Mouse (Mus musculus): Measurements from ENCODE around the gene Gm21887. TPM values are rescaled to one million over a fixed set of nuclear protein-coding genes. Genes with fewer than 3 reads are reported as not detected.
"Not testable (repeated sequence)": the region's sequence is repeated elsewhere in the genome, so short reads cannot be mapped to it uniquely, and the experiment has no call there.

The Gm21887 gene
- polyA plus RNA-seq, 1 experiment from 2014 or later = 294 TPM

DNA sequence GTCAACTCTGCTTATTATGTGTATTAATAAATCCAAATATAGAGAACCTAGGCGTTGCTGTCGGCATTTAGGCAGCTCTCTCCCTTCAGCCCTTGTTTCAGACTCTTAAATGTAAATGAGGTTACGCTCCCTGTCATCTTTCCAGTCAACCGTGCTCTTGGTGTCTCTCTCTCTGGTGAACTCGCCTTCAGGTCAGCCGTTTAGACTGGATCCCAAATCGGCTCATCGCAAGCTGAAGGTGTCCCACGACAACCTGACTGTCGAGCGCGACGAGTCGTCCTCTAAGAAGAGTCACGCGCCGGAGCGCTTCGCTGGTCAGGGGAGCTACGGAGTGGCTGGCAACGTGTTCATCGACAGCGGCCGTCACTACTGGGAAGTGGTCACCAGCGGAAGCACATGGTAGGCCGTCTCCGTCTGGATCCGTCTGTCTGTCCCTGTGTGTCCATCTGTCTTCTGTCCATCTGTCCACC is 22.1 kb upstream of the Gm21887 start:
- Histone ChIP-seq H3K36me3 (ENCODE audit: control insufficient read depth, insufficient read depth, low read length) (peaks cover 51% of the 10 kb centered on the region), H3K9me3 (ENCODE audit: control insufficient read depth, low read depth, low read length) (peaks cover 58% of the 10 kb centered on the region)
- H3K4me2 ChIP-seq (replicated peaks; ENCODE audit: low read depth, low read length); H3K27ac ChIP-seq (ENCODE audit: low read length); ATAC-seq (ENCODE audit: insufficient number of reproducible peaks, insufficient read depth, low FRiP score, low read depth); H3K4me1 ChIP-seq (ENCODE audit: control insufficient read depth, insufficient read depth, low read length); H3K9ac ChIP-seq (replicated peaks; ENCODE audit: low read depth, low read length); H3K27me3 ChIP-seq (ENCODE audit: control insufficient read depth, insufficient read depth, low read length); H3K4me3 ChIP-seq (ENCODE audit: low read depth, low read length): not testable (repeated sequence)
- WGBS = 85% methylated on average over 28 of the region's 28 CpGs

DNA sequence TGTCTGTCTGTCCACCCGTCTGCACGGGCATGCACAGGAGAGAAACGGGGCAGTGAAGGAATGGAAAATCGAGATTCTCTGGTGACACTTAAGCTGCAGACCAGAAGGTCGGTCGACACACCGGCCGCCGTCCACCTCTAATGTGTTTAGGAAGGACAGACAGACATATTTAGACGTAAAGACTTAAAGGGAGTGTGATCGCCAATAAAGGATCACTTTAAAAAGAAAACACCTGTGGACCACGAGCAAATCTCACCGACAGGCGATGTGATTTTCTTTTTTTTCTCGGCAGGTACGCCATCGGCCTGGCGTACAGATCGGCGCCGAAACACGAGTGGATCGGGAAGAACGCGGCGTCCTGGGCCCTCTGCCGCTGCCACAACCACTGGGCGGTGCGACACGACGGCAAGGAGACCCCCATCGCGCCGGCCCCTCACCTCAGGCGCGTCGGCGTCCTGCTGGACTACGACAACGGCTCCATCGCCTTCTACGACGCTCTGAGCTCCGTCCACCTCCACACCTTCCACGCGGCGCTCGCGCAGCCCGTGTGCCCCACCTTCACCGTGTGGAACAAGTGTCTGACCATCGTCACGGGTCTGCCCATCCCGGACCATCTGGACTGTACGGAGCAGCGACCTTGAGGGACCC is 20.8 kb upstream of the Gm21887 start:
- peaks cover 48% of the 10 kb centered on the region for H3K36me3 ChIP-seq (ENCODE audit: control insufficient read depth, insufficient read depth, low read length)
- H3K27ac ChIP-seq (ENCODE audit: low read length); H3K9ac ChIP-seq (replicated peaks; ENCODE audit: low read depth, low read length); H3K4me2 ChIP-seq (replicated peaks; ENCODE audit: low read depth, low read length); H3K27me3 ChIP-seq (ENCODE audit: control insufficient read depth, insufficient read depth, low read length); H3K4me1 ChIP-seq (ENCODE audit: control insufficient read depth, insufficient read depth, low read length); H3K4me3 ChIP-seq (ENCODE audit: low read depth, low read length): not testable (repeated sequence)
- 0 out of 2 replicates have a peak, but pooled peaks have one; percentile 1 for ATAC-seq (ENCODE audit: insufficient number of reproducible peaks, insufficient read depth, low FRiP score, low read depth)
- peaks cover 62% of the 10 kb centered on the region for H3K9me3 ChIP-seq (ENCODE audit: control insufficient read depth, low read depth, low read length)
- 89% methylated on average over 56 of the region's 56 CpGs for WGBS

DNA sequence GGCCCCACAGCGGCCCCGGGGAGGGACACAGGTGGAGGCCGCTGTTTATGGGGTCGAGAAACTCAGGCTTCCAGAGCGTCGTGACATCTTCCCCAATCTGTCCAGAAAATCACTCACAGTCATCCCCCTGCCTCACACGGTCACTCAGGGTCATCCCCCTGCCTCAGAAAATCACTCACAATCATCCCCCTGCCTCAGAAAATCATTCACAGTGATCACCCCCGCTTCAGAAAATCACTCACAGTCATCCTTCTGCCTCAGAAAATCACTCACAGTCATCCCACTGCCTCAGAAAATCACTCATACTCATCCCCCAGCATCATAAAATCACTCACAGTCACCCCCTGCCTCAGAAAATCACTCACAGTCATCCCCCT is 20.3 kb upstream of the Gm21887 start:
- H3K4me3 ChIP-seq (ENCODE audit: low read depth, low read length); H3K9ac ChIP-seq (replicated peaks; ENCODE audit: low read depth, low read length); H3K27ac ChIP-seq (ENCODE audit: low read length); H3K4me2 ChIP-seq (replicated peaks; ENCODE audit: low read depth, low read length); H3K4me1 ChIP-seq (ENCODE audit: control insufficient read depth, insufficient read depth, low read length); H3K27me3 ChIP-seq (ENCODE audit: control insufficient read depth, insufficient read depth, low read length): not testable (repeated sequence)
- Histone ChIP-seq H3K9me3 (ENCODE audit: control insufficient read depth, low read depth, low read length) (peaks cover 62% of the 10 kb centered on the region), H3K36me3 (ENCODE audit: control insufficient read depth, insufficient read depth, low read length) (peaks cover 46% of the 10 kb centered on the region)
- 0 out of 2 replicates have a peak, but pooled peaks have one; percentile 0 for ATAC-seq (ENCODE audit: insufficient number of reproducible peaks, insufficient read depth, low FRiP score, low read depth)
- WGBS = 83% methylated on average over 8 of the region's 8 CpGs

DNA sequence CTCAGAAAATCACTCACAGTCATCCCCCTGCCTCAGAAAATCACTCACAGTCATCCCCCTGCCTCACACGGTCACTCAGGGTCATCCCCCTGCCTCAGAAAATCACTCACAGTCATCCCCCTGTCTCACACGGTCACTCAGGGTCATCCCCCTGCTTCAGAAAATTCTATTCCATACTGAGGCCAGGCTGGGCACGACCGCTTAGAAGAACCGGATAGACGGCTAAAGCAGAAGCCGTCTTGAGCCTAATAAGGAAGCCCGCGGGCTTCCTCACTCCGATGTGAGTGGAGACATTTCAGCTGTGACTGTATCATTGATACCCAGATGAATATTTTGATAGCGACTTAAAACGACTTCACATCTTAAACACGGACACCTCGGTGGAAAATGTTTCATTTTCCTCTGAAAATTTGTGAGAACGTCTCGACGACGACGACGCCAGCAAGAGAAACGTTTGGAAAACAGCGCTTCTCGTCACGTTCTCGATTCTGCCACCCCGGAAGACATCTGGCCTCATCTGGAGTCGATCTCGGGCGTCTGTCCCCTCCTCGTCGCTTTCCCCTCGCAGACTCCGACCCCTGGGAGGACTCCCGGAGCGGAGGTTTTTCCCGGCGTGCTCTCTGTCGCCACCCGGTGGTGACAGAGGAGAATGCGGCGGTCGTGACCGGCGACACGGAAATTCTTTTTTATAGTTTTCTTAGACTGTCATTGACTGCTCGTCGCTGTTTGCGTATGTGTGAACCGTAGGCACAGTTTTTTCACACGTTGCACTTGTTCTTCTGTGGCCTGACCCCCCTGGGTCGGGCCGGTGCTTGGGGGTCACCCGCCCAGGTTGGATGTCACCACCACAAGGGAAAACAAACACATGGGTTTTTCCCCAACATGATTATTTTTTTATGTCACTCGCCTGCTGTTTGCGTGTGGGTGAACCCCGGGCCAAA is 19.5 kb upstream of the Gm21887 start:
- H3K9me3 ChIP-seq (ENCODE audit: control insufficient read depth, low read depth, low read length) = peaks cover 66% of the 10 kb centered on the region
- not testable (repeated sequence) for H3K4me1 ChIP-seq (ENCODE audit: control insufficient read depth, insufficient read depth, low read length); H3K4me3 ChIP-seq (ENCODE audit: low read depth, low read length); H3K27me3 ChIP-seq (ENCODE audit: control insufficient read depth, insufficient read depth, low read length); H3K4me2 ChIP-seq (replicated peaks; ENCODE audit: low read depth, low read length); ATAC-seq (ENCODE audit: insufficient number of reproducible peaks, insufficient read depth, low FRiP score, low read depth); H3K27ac ChIP-seq (ENCODE audit: low read length); H3K9ac ChIP-seq (replicated peaks; ENCODE audit: low read depth, low read length)
- WGBS = 65% methylated on average over 56 of the region's 56 CpGs
- H3K36me3 ChIP-seq (ENCODE audit: control insufficient read depth, insufficient read depth, low read length) = peaks cover 39% of the 10 kb centered on the region

DNA sequence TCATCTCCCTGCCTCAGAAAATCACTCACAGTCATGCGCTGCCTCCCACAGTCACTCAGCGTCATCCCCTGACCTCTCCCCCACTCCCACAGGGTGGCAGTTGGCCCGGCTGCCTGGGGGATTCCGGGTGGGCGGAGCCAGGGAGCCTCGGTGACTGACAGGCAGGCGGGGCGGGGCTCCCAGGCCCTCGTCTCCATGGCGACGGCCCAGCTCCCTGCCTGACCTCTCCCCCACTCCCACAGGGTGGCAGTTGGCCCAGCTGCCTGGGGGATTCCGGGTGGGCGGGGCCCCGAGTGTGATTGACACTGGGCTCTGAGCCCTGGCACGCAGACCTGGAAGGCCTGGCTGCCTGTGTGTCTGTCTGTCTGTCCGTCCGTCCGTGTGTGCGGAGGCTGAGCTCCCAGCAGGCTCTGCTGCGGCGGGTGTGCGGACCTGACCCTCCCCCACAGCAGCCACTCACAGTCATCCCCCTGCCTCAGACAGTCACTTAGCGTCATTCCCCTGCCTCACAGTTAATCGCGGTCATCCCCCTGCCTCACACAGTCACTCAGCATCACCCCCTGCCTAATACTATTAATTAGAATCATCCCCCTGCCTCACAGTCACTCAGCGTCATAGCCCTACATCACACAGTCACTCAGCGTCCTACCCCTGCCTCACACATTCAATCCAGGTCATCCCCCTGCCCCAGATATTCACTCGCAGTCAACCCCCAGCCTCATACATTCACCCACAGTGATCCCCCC is 18.2 kb upstream of the Gm21887 start:
- Histone ChIP-seq H3K9me3 (ENCODE audit: control insufficient read depth, low read depth, low read length) (peaks cover 69% of the 10 kb centered on the region), H3K36me3 (ENCODE audit: control insufficient read depth, insufficient read depth, low read length) (peaks cover 30% of the 10 kb centered on the region)
- ATAC-seq (ENCODE audit: insufficient number of reproducible peaks, insufficient read depth, low FRiP score, low read depth) = peak; percentile 33; the same call in 1 of the 2 replicates
- not testable (repeated sequence) for H3K4me2 ChIP-seq (replicated peaks; ENCODE audit: low read depth, low read length); H3K4me1 ChIP-seq (ENCODE audit: control insufficient read depth, insufficient read depth, low read length); H3K4me3 ChIP-seq (ENCODE audit: low read depth, low read length); H3K9ac ChIP-seq (replicated peaks; ENCODE audit: low read depth, low read length); H3K27ac ChIP-seq (ENCODE audit: low read length); H3K27me3 ChIP-seq (ENCODE audit: control insufficient read depth, insufficient read depth, low read length)
- WGBS = 40% methylated on average over 28 of the region's 28 CpGs

DNA sequence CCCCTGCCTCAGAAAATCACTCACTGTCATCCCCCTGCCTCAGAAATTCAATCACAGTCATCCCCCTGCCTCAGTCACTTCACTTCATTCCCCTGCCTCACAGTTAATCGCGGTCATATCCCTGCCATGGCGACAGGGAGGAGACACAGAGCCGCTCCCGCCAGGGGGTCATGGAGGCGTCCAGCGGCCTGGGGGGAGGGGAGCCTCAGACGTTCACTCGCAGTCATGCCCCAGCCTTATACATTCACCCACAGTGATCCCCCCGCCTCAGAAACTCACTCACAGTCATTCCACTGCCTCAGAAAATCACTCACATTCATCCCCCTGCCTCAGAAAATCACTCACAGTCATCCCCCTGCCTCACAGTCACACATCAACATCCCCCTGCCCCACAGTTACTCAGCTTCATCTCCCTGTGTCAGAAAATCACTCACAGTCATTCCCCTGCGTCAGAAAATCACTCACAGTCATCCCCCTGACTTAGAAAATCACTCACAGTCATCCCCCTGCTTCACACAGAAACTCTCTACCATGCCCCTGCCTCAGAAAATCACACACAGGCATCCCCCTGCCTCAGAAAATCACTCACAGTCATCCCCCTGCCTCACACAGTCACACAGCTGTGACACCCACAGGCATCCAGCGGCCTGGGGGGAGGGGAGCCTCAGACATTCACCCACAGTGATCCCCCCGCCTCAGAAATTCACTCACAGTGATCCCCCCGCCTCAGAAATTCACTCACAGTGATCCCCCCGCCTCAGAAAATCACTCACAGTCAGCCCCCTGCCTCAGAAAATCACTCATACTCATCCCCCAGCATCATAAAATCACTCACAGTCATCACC is 17.2 kb upstream of the Gm21887 start:
- H3K27me3 ChIP-seq (ENCODE audit: control insufficient read depth, insufficient read depth, low read length); H3K9ac ChIP-seq (replicated peaks; ENCODE audit: low read depth, low read length); ATAC-seq (ENCODE audit: insufficient number of reproducible peaks, insufficient read depth, low FRiP score, low read depth); H3K4me2 ChIP-seq (replicated peaks; ENCODE audit: low read depth, low read length); H3K4me1 ChIP-seq (ENCODE audit: control insufficient read depth, insufficient read depth, low read length); H3K27ac ChIP-seq (ENCODE audit: low read length); H3K4me3 ChIP-seq (ENCODE audit: low read depth, low read length): not testable (repeated sequence)
- H3K36me3 ChIP-seq (ENCODE audit: control insufficient read depth, insufficient read depth, low read length) = peaks cover 23% of the 10 kb centered on the region
- WGBS = 50% methylated on average over 15 of the region's 15 CpGs
- peaks cover 63% of the 10 kb centered on the region for H3K9me3 ChIP-seq (ENCODE audit: control insufficient read depth, low read depth, low read length)

DNA sequence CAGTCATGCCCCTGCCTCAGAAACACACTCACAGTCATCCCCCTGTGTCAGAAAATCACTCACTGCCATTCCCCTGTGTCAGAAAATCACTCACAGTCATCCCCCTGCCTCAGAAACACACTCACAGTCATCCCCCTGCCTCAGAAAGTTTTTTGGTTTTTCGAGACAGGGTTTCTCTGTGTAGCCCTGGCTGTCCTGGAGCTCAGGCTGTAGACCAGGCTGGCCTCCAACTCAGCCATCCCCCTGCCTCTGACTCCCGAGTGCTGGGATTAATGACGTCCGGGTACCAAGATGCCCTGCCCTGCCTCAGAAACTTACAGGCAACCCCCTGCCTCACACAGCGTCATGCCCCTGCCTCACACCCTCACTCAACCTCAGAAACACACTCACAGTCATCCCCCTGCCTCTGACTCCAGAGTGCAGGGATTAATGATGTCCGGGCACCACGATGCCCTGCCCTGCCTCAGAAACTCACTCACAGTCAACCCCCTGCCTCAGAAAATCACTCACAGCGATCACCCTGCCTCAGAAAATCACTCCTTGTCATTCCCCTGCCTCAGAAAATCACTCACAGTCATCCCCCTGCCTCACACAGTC is 16.4 kb upstream of the Gm21887 start:
- not testable (repeated sequence) for H3K4me2 ChIP-seq (replicated peaks; ENCODE audit: low read depth, low read length); ATAC-seq (ENCODE audit: insufficient number of reproducible peaks, insufficient read depth, low FRiP score, low read depth); H3K27ac ChIP-seq (ENCODE audit: low read length); H3K9ac ChIP-seq (replicated peaks; ENCODE audit: low read depth, low read length); H3K27me3 ChIP-seq (ENCODE audit: control insufficient read depth, insufficient read depth, low read length); H3K4me1 ChIP-seq (ENCODE audit: control insufficient read depth, insufficient read depth, low read length); H3K4me3 ChIP-seq (ENCODE audit: low read depth, low read length)
- Histone ChIP-seq H3K36me3 (ENCODE audit: control insufficient read depth, insufficient read depth, low read length) (peaks cover 19% of the 10 kb centered on the region), H3K9me3 (ENCODE audit: control insufficient read depth, low read depth, low read length) (peaks cover 64% of the 10 kb centered on the region)
- WGBS = 59% methylated on average over 8 of the region's 8 CpGs
